Mouse (Mus musculus) MEL (cell line): ENCODE results near the gene Cela2a.

Experiments used
- CHD1 ChIP-seq: IDR thresholded peaks from 2 replicates; pipeline ENCODE4 v1.6.1; 2012; ENCODE audit warnings: low read depth, mild to moderate bottlenecking, inconsistent platforms, low read length, improper control_type of control experiment
- CHD2 ChIP-seq: IDR thresholded peaks from 2 replicates; pipeline ENCODE4 v1.6.1; 2011; ENCODE audit warnings: low read length, improper control_type of control experiment
- CTCF ChIP-seq, 3 experiments: IDR thresholded peaks in 2 of 3; conservative IDR thresholded peaks in 1 of 3; 2 replicates each; pipeline ENCODE4 v1.5.1; 2011 to 2012; ENCODE audit warnings: low read length in 3 of 3, low read depth in 2 of 3, mild to moderate bottlenecking in 2 of 3, improper control_type of control experiment in 1 of 3, inconsistent platforms in 1 of 3, mixed read lengths in 1 of 3, moderate library complexity in 1 of 3; ENCODE audit not compliant: control insufficient read depth in 1 of 3, insufficient read depth in 1 of 3, poor library complexity in 1 of 3, severe bottlenecking in 1 of 3
- E2F4 ChIP-seq: IDR thresholded peaks from 2 replicates; pipeline ENCODE4 v1.6.1; 2011; ENCODE audit warnings: low read depth, low read length, improper control_type of control experiment, borderline replicate concordance
- EP300 ChIP-seq, 2 experiments: IDR thresholded peaks; 2 replicates each; pipeline ENCODE4 v1.6.1; 2011; ENCODE audit warnings: improper control_type of control experiment in 2 of 2, low read length in 2 of 2, low read depth in 1 of 2, mild to moderate bottlenecking in 1 of 2
- NRF1 ChIP-seq: IDR thresholded peaks from 2 replicates; pipeline ENCODE4 v1.6.1; 2014; ENCODE audit warnings: low read depth, mild to moderate bottlenecking, inconsistent platforms, low read length, improper control_type of control experiment, moderate library complexity; ENCODE audit not compliant: poor library complexity, insufficient read depth, severe bottlenecking
- POLR2A ChIP-seq, 2 experiments: IDR thresholded peaks; 2 replicates each; pipeline ENCODE4 v1.6.1; 2011 to 2012; ENCODE audit warnings: low read length in 2 of 2, mild to moderate bottlenecking in 2 of 2, control low read depth in 1 of 2, improper control_type of control experiment in 1 of 2, low read depth in 1 of 2, moderate library complexity in 1 of 2; ENCODE audit not compliant: control insufficient read depth in 1 of 2, insufficient read depth in 1 of 2, poor library complexity in 1 of 2
- POLR2AphosphoS2 ChIP-seq: IDR thresholded peaks from 2 replicates; pipeline ENCODE4 v1.6.1; 2011; ENCODE audit warnings: low read length, improper control_type of control experiment
- SMC3 ChIP-seq: IDR thresholded peaks from 2 replicates; pipeline ENCODE4 v1.6.1; 2011; ENCODE audit warnings: low read depth, low read length, improper control_type of control experiment
- USF2 ChIP-seq, 2 experiments: IDR thresholded peaks; 2 replicates each; pipeline ENCODE4 v1.6.1; 2011 to 2012; ENCODE audit warnings: improper control_type of control experiment in 2 of 2, low read length in 2 of 2, borderline replicate concordance in 1 of 2, inconsistent platforms in 1 of 2, low read depth in 1 of 2, mild to moderate bottlenecking in 1 of 2; ENCODE audit not compliant: insufficient read depth in 1 of 2

GRCm38 (mm10) chr4:141827401-141827800, 1.4 kb upstream of the Cela2a start:
- TF ChIP-seq NRF1: no peak
- TF ChIP-seq CHD2: no peak
- TF ChIP-seq E2F4: no peak
- TF ChIP-seq CTCF (IDR thresholded peaks at IDR 0.05 in 2 of 3, conservative IDR thresholded peaks at IDR 0.05 in 1 of 3; ENCODE audit: control insufficient read depth in 1 of 3, insufficient read depth in 1 of 3, low read depth in 2 of 3, low read length in 3 of 3, poor library complexity in 1 of 3, severe bottlenecking in 1 of 3): no peak
- TF ChIP-seq SMC3: no peak
- no peak for TF ChIP-seq CHD1
- TF ChIP-seq POLR2A (IDR thresholded peaks at IDR 0.05; ENCODE audit: control insufficient read depth in 1 of 2, insufficient read depth in 1 of 2, low read depth in 1 of 2, low read length in 2 of 2, poor library complexity in 1 of 2): no peak
- TF ChIP-seq POLR2AphosphoS2: no peak
- TF ChIP-seq EP300 (IDR thresholded peaks at IDR 0.05; ENCODE audit: low read depth in 1 of 2, low read length in 2 of 2): no peak
- no peak for TF ChIP-seq USF2 (IDR thresholded peaks at IDR 0.05; ENCODE audit: borderline replicate concordance in 1 of 2, insufficient read depth in 1 of 2, low read depth in 1 of 2, low read length in 2 of 2)
